In genomic region chr9:35400398-35400797, GRCm38 (mm10) we compare ENCODE assay signal across 11 mouse cellular contexts. TPM values are rescaled to one million over a fixed set of nuclear protein-coding genes. Genes with fewer than 3 reads are reported as not detected.
DNase-seq lines count a peak whose midpoint lies in the region; ATAC-seq and TF ChIP-seq lines count a peak whose summit lies in the region.
"Had no signal": no experiment of that assay in that cellular context is flagged by ENCODE, and none has a peak within 500 bp of the region (broad histone marks: within the 10 kb centered on the region; RNA-seq: fewer than 3 reads in every experiment).

No protein-coding gene starts in this region.

- TF ChIP-seq CTCF in layer of hippocampus, adult 2 months (conservative IDR thresholded peaks at IDR 0.05) = no peak

- no peak for ATAC-seq in embryonic facial prominence, embryonic 12.5 days (ENCODE audit: insufficient number of reproducible peaks, insufficient read depth, low FRiP score, low TSS enrichment)
- 0 out of 2 replicates have a peak, but pooled peaks have one; percentile 9 for ATAC-seq in granulocyte monocyte progenitor cell, adult 5-6 weeks (replicated peaks; ENCODE audit: poor library complexity, severe bottlenecking)
- ATAC-seq in limb, embryonic 13.5 days (ENCODE audit: low FRiP score, low read depth) = no peak

- H3K27ac ChIP-seq in heart, embryonic 10.5 days = no peak overlapping the region
- H3K27ac ChIP-seq in embryonic facial prominence, embryonic 12.5 days = no peak overlapping the region
- H3K27ac ChIP-seq in limb, embryonic 13.5 days = peak overlapping the region; percentile 10; the same call in 1 of the 2 replicates
- no peak overlapping the region for H3K27ac ChIP-seq in layer of hippocampus, adult 2 months
- H3K27ac ChIP-seq: left cerebral cortex, adult 2 months had no signal

- WGBS in heart, embryonic 10.5 days = 4% methylated on average over 7 of the region's 7 CpGs
- 10% methylated on average over 7 of the region's 7 CpGs for WGBS in embryonic facial prominence, embryonic 12.5 days
- WGBS in limb, embryonic 13.5 days = 12% methylated on average over 7 of the region's 7 CpGs

- H3K9me3 ChIP-seq in heart, embryonic 10.5 days = no peaks in the 10 kb centered on the region
- H3K9me3 ChIP-seq in embryonic facial prominence, embryonic 12.5 days = no peaks in the 10 kb centered on the region
- no peaks in the 10 kb centered on the region for H3K9me3 ChIP-seq in limb, embryonic 13.5 days

- peak overlapping the region; percentile 33; the same call in 1 of the 2 replicates for H3K4me3 ChIP-seq in heart, embryonic 10.5 days
- H3K4me3 ChIP-seq in embryonic facial prominence, embryonic 12.5 days = no peak overlapping the region
- H3K4me3 ChIP-seq in limb, embryonic 13.5 days = no peak overlapping the region
- H3K4me3 ChIP-seq in layer of hippocampus, adult 2 months = no peak overlapping the region
- H3K4me3 ChIP-seq: left cerebral cortex, adult 2 months had no signal

- intact Hi-C loops in heart, postnatal 14 days (cut with DNase I) = no loop called here

- H3K9ac ChIP-seq in embryonic facial prominence, embryonic 12.5 days = no peak overlapping the region
- peak overlapping the region; percentile 19; the same call in 1 of the 2 replicates for H3K9ac ChIP-seq in limb, embryonic 13.5 days

- no peak for DNase-seq in heart, embryonic 10.5 days (ENCODE audit: low spot score)
- no peak for DNase-seq in heart, postnatal 14 days
- no peak for DNase-seq in layer of hippocampus, adult 2 months (ENCODE audit: low spot score in 2 of 2)
- DNase-seq in frontal cortex, postnatal 36 days (ENCODE audit: low spot score in 2 of 2) = no peak
- DNase-seq in layer of hippocampus, postnatal 14 days (ENCODE audit: low spot score in 2 of 2) = no peak
- DNase-seq: cerebellum, postnatal 14 days; kidney, adult 8-10 months had no signal

- H3K36me3 ChIP-seq in heart, embryonic 10.5 days = no peaks in the 10 kb centered on the region
- H3K36me3 ChIP-seq in embryonic facial prominence, embryonic 12.5 days = no peaks in the 10 kb centered on the region
- H3K36me3 ChIP-seq in limb, embryonic 13.5 days = no peaks in the 10 kb centered on the region

- peaks cover 25% of the 10 kb centered on the region for H3K27me3 ChIP-seq in heart, embryonic 10.5 days (ENCODE audit: insufficient read depth, poor library complexity, severe bottlenecking)
- H3K27me3 ChIP-seq in embryonic facial prominence, embryonic 12.5 days = no peaks in the 10 kb centered on the region; the same call in 1 of the 2 replicates
- H3K27me3 ChIP-seq in limb, embryonic 13.5 days = no peaks in the 10 kb centered on the region

- H3K4me2 ChIP-seq in embryonic facial prominence, embryonic 12.5 days (replicated peaks) = peak overlapping the region; percentile 14
- peak overlapping the region; percentile 7; the same call in 1 of the 2 replicates for H3K4me2 ChIP-seq in limb, embryonic 13.5 days (replicated peaks)

- peaks cover 17% of the 10 kb centered on the region for H3K4me1 ChIP-seq in heart, embryonic 10.5 days
- peaks cover 16% of the 10 kb centered on the region for H3K4me1 ChIP-seq in embryonic facial prominence, embryonic 12.5 days
- H3K4me1 ChIP-seq in limb, embryonic 13.5 days = peaks cover 53% of the 10 kb centered on the region

RNA-seq across cellular contexts. Expression of gene Cdon, which starts 20.5 kb away (rescaled TPM):
- 4.0 and 6.2 TPM in 2 replicates for polyA plus RNA-seq in heart, embryonic 10.5 days (2016; fragmentation: Nextera tagmentation; extraction: Ambion mirVana)
- total RNA-seq in heart, postnatal 14 days (2021) = 10 to 100 TPM; 16.9 to 18.6 TPM
- polyA plus RNA-seq in embryonic facial prominence, embryonic 12.5 days (2016; fragmentation: Nextera tagmentation; extraction: Ambion mirVana) = 18.3 and 20.8 TPM in 2 replicates
- 0.09 and 1.0 TPM in 2 replicates for total RNA-seq in granulocyte monocyte progenitor cell, adult 5-6 weeks (2014; fragmentation: Nextera tagmentation)
- total RNA-seq in granulocyte monocyte progenitor cell, adult 5-6 weeks (2017) = 0.46 and 1.2 TPM in 2 replicates
- 37.0 and 37.6 TPM in 2 replicates for polyA plus RNA-seq in limb, embryonic 13.5 days (2015; fragmentation: Nextera tagmentation; extraction: Ambion mirVana)
- total RNA-seq in layer of hippocampus, adult 2 months (2021) = 10 to 100 TPM; 11.3 to 14.2 TPM
- 10 to 100 TPM in 1 of 2 experiments, 1 to 10 TPM in 1; 8.5 to 10.4 TPM for total RNA-seq in layer of hippocampus, postnatal 14 days (2021)

Comparison
In these comparisons a context has a peak if more than half of its experiments do, and no peak if none do; other contexts are left out.
1. RNA of gene Cdon, which starts 20.5 kb away (total RNA-seq): 16.9 to 18.6 TPM in heart, postnatal 14 days, 11.3 to 14.2 TPM in layer of hippocampus, adult 2 months and 8.5 to 10.4 TPM in layer of hippocampus, postnatal 14 days; 0.09 to 1.2 TPM in granulocyte monocyte progenitor cell, adult 5-6 weeks; every median in the first group is over 4 times any median in the second.